Comparison of ENCODE assay signal across 20 mouse cellular contexts in genomic region chr17:3349331-3349730, GRCm38 (mm10). TPM values are rescaled to one million over a fixed set of nuclear protein-coding genes. Genes with fewer than 3 reads are reported as not detected.
A peak's percentile ranks its signal among the peaks of the same experiment; 100 is the strongest.
DNase-seq lines count a peak whose midpoint lies in the region; ATAC-seq and TF ChIP-seq lines count a peak whose summit lies in the region.
"Had no signal": no experiment of that assay in that cellular context is flagged by ENCODE, and none has a peak within 500 bp of the region (broad histone marks: within the 10 kb centered on the region; RNA-seq: fewer than 3 reads in every experiment).

No protein-coding gene starts in this region.

- no peak overlapping the region for H3K27ac ChIP-seq in midbrain, embryonic 11.5 days (ENCODE audit: low read depth, low read length)
- H3K27ac ChIP-seq in midbrain, embryonic 14.5 days (replicated peaks; ENCODE audit: low read depth, low read length), result no peak overlapping the region
- peak overlapping the region; percentile 72 for H3K27ac ChIP-seq in embryonic fibroblast, embryonic 13.5 days (ENCODE audit: insufficient read depth, low read length)
- H3K27ac ChIP-seq: embryonic facial prominence, embryonic 10.5 days; embryonic facial prominence, embryonic 12.5 days; forebrain, embryonic 10.5 days; forebrain, embryonic 12.5 days had no signal

- no peak for TF ChIP-seq CTCF in embryonic fibroblast, embryonic 13.5 days (IDR thresholded peaks at IDR 0.05; ENCODE audit: borderline replicate concordance, insufficient read depth, low read length)

- no peak overlapping the region for H3K4me3 ChIP-seq in midbrain, embryonic 11.5 days (ENCODE audit: low read depth, low read length)
- no peak overlapping the region for H3K4me3 ChIP-seq in midbrain, embryonic 14.5 days (replicated peaks; ENCODE audit: low read depth, low read length)
- no peak overlapping the region for H3K4me3 ChIP-seq in embryonic fibroblast, embryonic 13.5 days (ENCODE audit: insufficient read depth, low read length)
- H3K4me3 ChIP-seq: embryonic facial prominence, embryonic 10.5 days; embryonic facial prominence, embryonic 12.5 days; erythroblast, embryonic 14.5 days; forebrain, embryonic 10.5 days; forebrain, embryonic 12.5 days had no signal

- H3K9me3 ChIP-seq in midbrain, embryonic 11.5 days (ENCODE audit: control insufficient read depth, low read length), result no peaks in the 10 kb centered on the region
- no peaks in the 10 kb centered on the region for H3K9me3 ChIP-seq in midbrain, embryonic 14.5 days (ENCODE audit: control insufficient read depth, low read length)
- H3K9me3 ChIP-seq: embryonic facial prominence, embryonic 12.5 days; forebrain, embryonic 10.5 days; forebrain, embryonic 12.5 days had no signal

- no peaks in the 10 kb centered on the region for H3K36me3 ChIP-seq in midbrain, embryonic 11.5 days (ENCODE audit: control insufficient read depth, insufficient read depth, low read length)
- no peaks in the 10 kb centered on the region for H3K36me3 ChIP-seq in midbrain, embryonic 14.5 days (ENCODE audit: control insufficient read depth, insufficient read depth, low read length)
- H3K36me3 ChIP-seq: embryonic facial prominence, embryonic 10.5 days; embryonic facial prominence, embryonic 12.5 days; forebrain, embryonic 10.5 days; forebrain, embryonic 12.5 days; G1E had no signal

- DNase-seq in midbrain, embryonic 11.5 days (ENCODE audit: low spot score, missing footprints), result peak; percentile 68
- DNase-seq in midbrain, embryonic 14.5 days, result no peak
- no peak for DNase-seq in lung, postnatal 36 days
- DNase-seq in frontal cortex, postnatal 36 days (ENCODE audit: low spot score in 2 of 2), result no peak
- DNase-seq: cerebellum, adult 11-12 months; cerebellum, adult 9-10 months; cerebellum, postnatal 10 days had no signal

- ATAC-seq in midbrain, embryonic 11.5 days (ENCODE audit: low FRiP score), result no peak
- no peak for ATAC-seq in midbrain, embryonic 14.5 days (ENCODE audit: low FRiP score, low TSS enrichment)
- ATAC-seq: activated CD4-positive, CD25-positive, alpha-beta regulatory T cell, adult 4 months; CD4-positive, CD25-positive, alpha-beta regulatory T cell, adult 4 months; forebrain, embryonic 14.5 days; forebrain, embryonic 16.5 days had no signal

- H3K4me1 ChIP-seq in midbrain, embryonic 11.5 days (ENCODE audit: control insufficient read depth, insufficient read depth, low read length), result no peaks in the 10 kb centered on the region
- no peaks in the 10 kb centered on the region for H3K4me1 ChIP-seq in midbrain, embryonic 14.5 days (ENCODE audit: control insufficient read depth, insufficient read depth, low read length)
- H3K4me1 ChIP-seq in embryonic fibroblast, embryonic 13.5 days (ENCODE audit: control insufficient read depth, insufficient read depth, low read length), result peaks cover 16% of the 10 kb centered on the region

- no peaks in the 10 kb centered on the region for H3K27me3 ChIP-seq in midbrain, embryonic 11.5 days (ENCODE audit: control insufficient read depth, insufficient read depth, low read length)
- no peaks in the 10 kb centered on the region for H3K27me3 ChIP-seq in midbrain, embryonic 14.5 days (ENCODE audit: control insufficient read depth, insufficient read depth, low read length)
- H3K27me3 ChIP-seq: CH12.LX; embryonic facial prominence, embryonic 12.5 days; forebrain, embryonic 12.5 days; Patski had no signal

- 91% methylated on average over 5 of the region's 5 CpGs for WGBS in midbrain, embryonic 11.5 days
- 85% methylated on average over 5 of the region's 5 CpGs for WGBS in midbrain, embryonic 14.5 days

- no peak overlapping the region for H3K9ac ChIP-seq in midbrain, embryonic 11.5 days (ENCODE audit: low read length)
- H3K9ac ChIP-seq in midbrain, embryonic 14.5 days (replicated peaks; ENCODE audit: low read length), result no peak overlapping the region
- H3K9ac ChIP-seq: embryonic facial prominence, embryonic 12.5 days; forebrain, embryonic 12.5 days had no signal

- no peak for TF ChIP-seq POLR2A in embryonic fibroblast, embryonic 13.5 days (IDR thresholded peaks at IDR 0.05; ENCODE audit: low read depth, low read length)

- no peak overlapping the region for H3K4me2 ChIP-seq in midbrain, embryonic 11.5 days
- H3K4me2 ChIP-seq in midbrain, embryonic 14.5 days (ENCODE audit: low read length), result no peak overlapping the region
- H3K4me2 ChIP-seq: embryonic facial prominence, embryonic 12.5 days; forebrain, embryonic 12.5 days had no signal

RNA-seq across cellular contexts. Expression of gene Tiam2, which starts 23.0 kb away (rescaled TPM):
- 2.5 and 3.0 TPM in 2 replicates for polyA plus RNA-seq in midbrain, embryonic 11.5 days (2014; fragmentation: Nextera tagmentation; extraction: Ambion mirVana)
- polyA plus RNA-seq in midbrain, embryonic 14.5 days (2014; fragmentation: Nextera tagmentation; extraction: Ambion mirVana), result 2.1 and 3.1 TPM in 2 replicates
- 16.7 and 22.1 TPM in 2 replicates for polyA plus RNA-seq in embryonic fibroblast, embryonic 13.5 days (2011; ENCODE audit: insufficient read length, low read depth, missing spikeins)
- polyA plus RNA-seq: erythroblast, embryonic 14.5 days; G1E had no signal
